Mouse (Mus musculus): ENCODE measurements around the gene Zbtb22. TPM values are rescaled to one million over a fixed set of nuclear protein-coding genes. Genes with fewer than 3 reads are reported as not detected.

Zbtb22 gene
- polyA plus RNA-seq, 1 experiment from 2014 or later = 18.2 TPM

Other genes with a start within 250 kb of the Zbtb22 start
- 138 to 351 TPM (median 174 TPM) in 3 replicates for gene Hnrnpm, start 229.0 kb upstream of the Zbtb22 start, polyA plus RNA-seq (2018)
- gene March2, start 197.2 kb upstream of the Zbtb22 start, polyA plus RNA-seq (2018) = 31.4 to 62.1 TPM (median 56.3 TPM) in 3 replicates
- gene Rab11b, start 155.4 kb upstream of the Zbtb22 start, polyA plus RNA-seq (2018) = 103 to 129 TPM (median 115 TPM) in 3 replicates
- gene Angptl4, start 134.1 kb upstream of the Zbtb22 start, polyA plus RNA-seq (2018) = 5.8 to 23.0 TPM (median 12.1 TPM) in 3 replicates
- gene Kank3, start 105.4 kb upstream of the Zbtb22 start, polyA plus RNA-seq (2018) = 5.5 to 10.9 TPM (median 9.8 TPM) in 3 replicates
- 746 to 2,425 TPM (median 1,878 TPM) in 3 replicates for gene Rps28, start 91.3 kb upstream of the Zbtb22 start, polyA plus RNA-seq (2018)
- gene Ndufa7, start 91.3 kb upstream of the Zbtb22 start, polyA plus RNA-seq (2018) = 105 to 236 TPM (median 213 TPM) in 3 replicates
- 2.0 to 5.0 TPM (median 4.1 TPM) in 3 replicates for gene Cd320, start 72.8 kb upstream of the Zbtb22 start, polyA plus RNA-seq (2018)
- not detected in 3 replicates for gene Gm7029, start 42.1 kb upstream of the Zbtb22 start, polyA plus RNA-seq (2018)
- 1.3 to 6.1 TPM (median 2.3 TPM) in 3 replicates for gene Kifc1, start 25.2 kb upstream of the Zbtb22 start, polyA plus RNA-seq (2018)
- gene Platr17, start 10.8 kb upstream of the Zbtb22 start, polyA plus RNA-seq (2018) = 1.8 TPM in 1 of 3 replicates, not detected in the others
- gene Daxx, start 6.5 kb upstream of the Zbtb22 start, polyA plus RNA-seq (2018) = 32.1 to 95.9 TPM (median 50.6 TPM) in 3 replicates
- 235 to 575 TPM (median 237 TPM) in 3 replicates for gene Tapbp, start within 50 bp of the Zbtb22 start, polyA plus RNA-seq (2018)
- 36.9 to 101 TPM (median 53.4 TPM) in 3 replicates for gene Rgl2, start 13.6 kb downstream of the Zbtb22 start, polyA plus RNA-seq (2018)
- 39.8 to 92.0 TPM (median 50.8 TPM) in 3 replicates for gene Pfdn6, start 24.4 kb downstream of the Zbtb22 start, polyA plus RNA-seq (2018)
- 10.9 to 27.3 TPM (median 11.8 TPM) in 3 replicates for gene Wdr46, start 24.8 kb downstream of the Zbtb22 start, polyA plus RNA-seq (2018)
- gene B3galt4, start 35.6 kb downstream of the Zbtb22 start, polyA plus RNA-seq (2018) = 4.0 to 11.7 TPM (median 6.8 TPM) in 3 replicates
- gene Vps52, start 39.9 kb downstream of the Zbtb22 start, polyA plus RNA-seq (2018) = 30.3 to 39.3 TPM (median 30.5 TPM) in 3 replicates
- gene Rps18, start 40.1 kb downstream of the Zbtb22 start, polyA plus RNA-seq (2018) = 829 to 1,952 TPM (median 1,389 TPM) in 3 replicates
- 2,418 to 4,239 TPM (median 2,994 TPM) in 3 replicates for gene H2-K1, start 84.4 kb downstream of the Zbtb22 start, polyA plus RNA-seq (2018)
- 12.0 to 17.2 TPM (median 17.1 TPM) in 3 replicates for gene Ring1, start 108.8 kb downstream of the Zbtb22 start, polyA plus RNA-seq (2018)
- 28.2 to 38.3 TPM (median 35.6 TPM) in 3 replicates for gene H2-Ke6, start 112.2 kb downstream of the Zbtb22 start, polyA plus RNA-seq (2018)
- 67.7 to 120 TPM (median 117 TPM) in 3 replicates for gene Slc39a7, start 115.8 kb downstream of the Zbtb22 start, polyA plus RNA-seq (2018)
- gene Rxrb, start 115.9 kb downstream of the Zbtb22 start, polyA plus RNA-seq (2018) = 15.5 to 33.4 TPM (median 20.0 TPM) in 3 replicates
- gene Col11a2, start 123.5 kb downstream of the Zbtb22 start, polyA plus RNA-seq (2018) = 0.79 to 1.6 TPM (median 1.2 TPM) in 3 replicates
- 0.25 to 1.4 TPM (median 0.62 TPM) in 3 replicates for gene H2-Oa, start 176.4 kb downstream of the Zbtb22 start, polyA plus RNA-seq (2018)
- 19.1 to 57.0 TPM (median 47.3 TPM) in 3 replicates for gene H2-DMa, start 203.6 kb downstream of the Zbtb22 start, polyA plus RNA-seq (2018)
- gene Brd2, start 206.7 kb downstream of the Zbtb22 start, polyA plus RNA-seq (2018) = 130 to 435 TPM (median 155 TPM) in 3 replicates
- gene H2-DMb2, start 227.4 kb downstream of the Zbtb22 start, polyA plus RNA-seq (2018) = 1.2 to 2.2 TPM (median 1.8 TPM) in 3 replicates
- 26.4 to 54.6 TPM (median 34.2 TPM) in 3 replicates for gene H2-DMb1, start 237.2 kb downstream of the Zbtb22 start, polyA plus RNA-seq (2018)